Mouse (Mus musculus) midbrain, postnatal 0 days (tissue): ENCODE data around the gene Cds1. TPM values are rescaled to one million over a fixed set of nuclear protein-coding genes. Genes with fewer than 3 reads are reported as not detected.

Source experiments
- ATAC-seq: fragments of 200-750 bp; cut with Nextera tagmentation; 2 replicates; pipeline ENCODE4 v1.8.0; 2017; ENCODE audit warnings: moderate number of reproducible peaks, mild to moderate bottlenecking, moderate TSS enrichment, moderate library complexity; ENCODE audit not compliant: low FRiP score
- DNase-seq: peaks from one replicate; pipeline ENCODE4 v3.0.0-alpha.2; 2015; ENCODE audit warnings: low spot score
- H3K27ac ChIP-seq: fragments of 300-500 bp; sonication (generic); 2 replicates; pipeline ENCODE4 v1.5.1; 2014; ENCODE audit warnings: low read depth, mild to moderate bottlenecking, low read length, mixed read lengths
- H3K27me3 ChIP-seq: fragments of 300-500 bp; sonication (generic); 2 replicates; pipeline ENCODE4 v1.6.1; 2014; ENCODE audit warnings: low read length, control low read depth, mixed read lengths; ENCODE audit not compliant: insufficient read depth
- H3K36me3 ChIP-seq: fragments of 300-500 bp; sonication (generic); 2 replicates; pipeline ENCODE4 v1.6.1; 2014; ENCODE audit warnings: low read length, control low read depth, mixed read lengths; ENCODE audit not compliant: insufficient read depth
- H3K4me1 ChIP-seq: fragments of 300-500 bp; sonication (generic); 2 replicates; pipeline ENCODE4 v1.6.1; 2014; ENCODE audit warnings: mild to moderate bottlenecking, control low read depth, antibody characterized with exemption, low read length, mixed read lengths; ENCODE audit not compliant: insufficient read depth
- H3K4me2 ChIP-seq: fragments of 300-500 bp; sonication (generic); 2 replicates; pipeline ENCODE4 v1.6.1; 2014; ENCODE audit warnings: low read depth, mild to moderate bottlenecking, low read length, mixed read lengths; ENCODE audit not compliant: poor library complexity, severe bottlenecking
- H3K4me3 ChIP-seq: fragments of 300-500 bp; sonication (generic); 2 replicates; pipeline ENCODE4 v1.5.1; 2014; ENCODE audit warnings: low read depth, mild to moderate bottlenecking, low read length, moderate library complexity
- H3K9ac ChIP-seq: fragments of 300-500 bp; sonication (generic); replicated peaks from 2 replicates; pipeline ENCODE4 v1.6.1; 2014; ENCODE audit warnings: mild to moderate bottlenecking, low read length, moderate library complexity, mixed read lengths; ENCODE audit not compliant: poor library complexity, severe bottlenecking
- H3K9me3 ChIP-seq: fragments of 300-500 bp; sonication (generic); 2 replicates; pipeline ENCODE4 v1.6.1; 2016; ENCODE audit warnings: low read length, control low read depth
- CTCF ChIP-seq: IDR thresholded peaks from 2 replicates; pipeline ENCODE4 v1.5.1; 2016; ENCODE audit warnings: antibody characterized with exemption, mild to moderate bottlenecking
- WGBS: fragments of 180-500 bp; shearing (Covaris S2); extraction: QIAGEN DNeasy Blood & Tissue Kit; methylation state at CpG from one replicate; pipeline ENCODE4 v1.1.7; 2014; 5-methylcytosine and 5-hydroxymethylcytosine counted together
- polyA plus RNA-seq: library from polyadenylated mRNA; unstranded; fragments of >200 nt; fragmentation: Nextera tagmentation; extraction: Ambion mirVana; gene quantifications from 2 replicates; pipeline ENCODE4 v1.2.1, GENCODE M21; 2015
- total RNA-seq: library from RNA; depleted of rRNA; stranded (reverse); fragments of >200 nt; gene quantifications from 2 replicates; pipeline ENCODE4 v1.2.3, GENCODE M21; 2014

Cds1 gene
- total and polyA plus RNA-seq, 2 experiments from 2014 or later: 9.2 to 16.2 TPM

DNA sequence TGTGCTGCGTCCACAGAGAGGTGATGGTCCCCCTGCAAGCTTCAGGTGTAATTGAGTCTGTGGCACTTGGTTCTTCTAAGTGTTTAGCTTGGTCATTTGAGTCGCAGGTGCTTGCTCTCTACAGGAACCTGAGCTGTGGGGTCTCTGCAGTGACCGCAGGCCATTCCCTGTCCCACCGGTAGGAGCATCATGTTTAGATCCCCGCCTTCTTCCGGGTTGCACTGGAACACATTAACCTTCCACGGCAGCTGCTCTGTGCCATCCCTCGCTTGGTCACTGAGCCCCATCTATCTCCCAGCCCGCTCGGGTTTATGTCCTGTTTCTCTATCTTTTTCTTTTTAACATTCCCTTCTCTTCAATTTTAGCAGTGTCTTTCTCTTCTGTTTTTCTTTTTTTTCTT, 54.3 kb downstream of the Cds1 start:
- H3K27ac ChIP-seq: no peak overlapping the region
- ATAC-seq: no peak
- TF ChIP-seq CTCF: no peak
- no peaks in the 10 kb centered on the region for H3K9me3 ChIP-seq
- DNase-seq: no peak
- no peak overlapping the region for H3K9ac ChIP-seq
- H3K4me1 ChIP-seq: no peaks in the 10 kb centered on the region
- no peaks in the 10 kb centered on the region for H3K27me3 ChIP-seq
- no peak overlapping the region for H3K4me3 ChIP-seq
- H3K4me2 ChIP-seq: no peak overlapping the region
- 59% methylated on average over 10 of the region's 10 CpGs for WGBS
- H3K36me3 ChIP-seq: no peaks in the 10 kb centered on the region

- H3K4me2 ChIP-seq: no peak overlapping the region
- no peak overlapping the region for H3K9ac ChIP-seq
- H3K27ac ChIP-seq: no peak overlapping the region
- H3K4me3 ChIP-seq: no peak overlapping the region
- no peaks in the 10 kb centered on the region for H3K27me3 ChIP-seq
- ATAC-seq: no peak
- H3K9me3 ChIP-seq: no peaks in the 10 kb centered on the region
- TF ChIP-seq CTCF: no peak
- DNase-seq: no peak
- no peaks in the 10 kb centered on the region for H3K36me3 ChIP-seq
- 28% methylated on average over 7 of the region's 7 CpGs for WGBS
- H3K4me1 ChIP-seq: no peaks in the 10 kb centered on the region
These were observed 54.9 kb downstream of the Cds1 start for GRCm38 (mm10) chr5:101819844-101820243.

DNA sequence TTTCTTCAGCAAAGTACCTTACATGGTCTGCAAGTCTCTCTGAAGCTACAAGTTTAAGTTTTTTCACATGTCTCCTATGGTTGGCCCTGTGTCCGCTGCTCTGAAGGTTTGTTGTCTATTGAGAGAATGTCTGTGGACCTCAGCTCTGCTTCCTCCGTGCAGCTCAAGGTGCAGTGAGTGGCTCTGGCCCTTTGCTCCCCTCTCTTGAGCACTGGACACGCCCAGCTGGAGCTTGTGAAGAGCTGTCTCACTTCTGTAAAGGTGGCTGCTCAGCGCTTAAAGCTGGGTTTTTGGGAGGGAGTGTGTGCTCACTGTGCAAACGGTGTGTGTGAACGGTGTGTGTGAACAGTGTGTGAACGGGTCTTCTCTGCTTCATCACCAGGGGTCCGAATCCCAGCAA, 56.1 kb downstream of the Cds1 start:
- TF ChIP-seq CTCF: no peak
- no peak overlapping the region for H3K4me2 ChIP-seq
- H3K27ac ChIP-seq: no peak overlapping the region
- no peaks in the 10 kb centered on the region for H3K9me3 ChIP-seq
- no peak overlapping the region for H3K9ac ChIP-seq
- ATAC-seq (no peak), DNase-seq (no peak)
- 72% methylated on average over 8 of the region's 8 CpGs for WGBS
- H3K27me3 ChIP-seq: no peaks in the 10 kb centered on the region
- peaks cover 3% of the 10 kb centered on the region; the same call in 1 of the 2 replicates for H3K4me1 ChIP-seq
- H3K36me3 ChIP-seq: no peaks in the 10 kb centered on the region
- no peak overlapping the region for H3K4me3 ChIP-seq

GRCm38 (mm10) chr5:101821491-101822310, 56.8 kb downstream of the Cds1 start:
- no peak overlapping the region for H3K9ac ChIP-seq
- no peak overlapping the region for H3K27ac ChIP-seq
- WGBS: 64% methylated on average over 17 of the region's 17 CpGs
- no peak overlapping the region for H3K4me3 ChIP-seq
- DNase-seq (no peak), ATAC-seq (no peak)
- no peaks in the 10 kb centered on the region for H3K36me3 ChIP-seq
- peaks cover 3% of the 10 kb centered on the region; the same call in 1 of the 2 replicates for H3K4me1 ChIP-seq
- TF ChIP-seq CTCF: no peak
- H3K27me3 ChIP-seq: no peaks in the 10 kb centered on the region
- no peaks in the 10 kb centered on the region for H3K9me3 ChIP-seq
- no peak overlapping the region for H3K4me2 ChIP-seq

GRCm38 (mm10) chr5:101822311-101822670, 57.4 kb downstream of the Cds1 start:
- 60% methylated on average over 6 of the region's 6 CpGs for WGBS
- Histone ChIP-seq H3K9me3 (no peaks in the 10 kb centered on the region), H3K4me1 (peaks cover 3% of the 10 kb centered on the region; the same call in 1 of the 2 replicates), H3K36me3 (no peaks in the 10 kb centered on the region), H3K27ac (no peak overlapping the region), H3K4me3 (no peak overlapping the region), H3K27me3 (peaks cover under 1% of the 10 kb centered on the region; the same call in 1 of the 2 replicates), H3K4me2 (no peak overlapping the region), H3K9ac (no peak overlapping the region)
- ATAC-seq (no peak), DNase-seq (no peak)
- no peak for TF ChIP-seq CTCF

DNA sequence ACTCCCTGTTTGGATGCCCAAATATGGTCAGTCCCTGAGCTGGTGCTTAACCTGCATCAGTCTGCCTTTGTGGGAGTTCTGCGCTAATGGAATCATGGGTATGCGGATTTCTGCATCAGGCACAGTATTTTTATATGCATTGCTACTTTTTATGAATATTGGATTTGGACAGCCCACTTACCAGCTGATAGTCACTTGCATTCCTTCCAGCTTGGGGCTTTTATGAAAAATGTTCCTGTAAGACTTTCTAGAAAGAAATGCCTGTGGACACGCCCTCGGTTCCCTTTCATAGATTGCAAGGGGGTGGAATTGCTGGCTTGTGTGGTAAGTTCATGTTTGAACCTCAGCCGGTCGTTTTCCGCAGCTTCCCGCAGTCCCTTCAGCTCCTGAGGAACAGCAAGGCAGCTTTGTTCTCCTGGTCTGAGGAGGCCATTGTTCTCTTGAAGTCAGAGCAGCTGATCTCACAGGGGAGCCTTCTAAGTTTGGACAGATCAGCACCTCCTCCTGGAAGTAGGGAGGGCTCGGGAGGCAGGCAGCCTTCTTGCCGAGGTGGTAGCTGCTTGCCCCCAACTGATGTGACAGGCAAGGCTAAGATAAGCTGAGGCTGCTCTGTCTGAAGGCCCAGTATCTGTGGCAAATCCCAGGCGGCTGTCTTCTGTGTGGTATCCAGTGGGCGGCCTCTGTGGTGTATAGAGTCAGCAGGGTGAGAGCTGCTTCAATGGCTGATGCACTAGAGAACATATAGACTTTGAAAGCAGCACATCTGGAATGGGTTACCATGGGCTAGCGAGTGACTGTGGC, 60.4 kb downstream of the Cds1 start:
- H3K9ac ChIP-seq: no peak overlapping the region
- peaks cover 6% of the 10 kb centered on the region; the same call in 1 of the 2 replicates for H3K27me3 ChIP-seq
- H3K4me2 ChIP-seq: no peak overlapping the region
- ATAC-seq (no peak), DNase-seq (no peak)
- peaks cover 5% of the 10 kb centered on the region; the same call in 1 of the 2 replicates for H3K36me3 ChIP-seq
- peaks cover 3% of the 10 kb centered on the region; the same call in 1 of the 2 replicates for H3K4me1 ChIP-seq
- no peaks in the 10 kb centered on the region for H3K9me3 ChIP-seq
- no peak overlapping the region for H3K4me3 ChIP-seq
- TF ChIP-seq CTCF: no peak
- H3K27ac ChIP-seq: no peak overlapping the region
- 20% methylated on average over 13 of the region's 13 CpGs for WGBS
